Mouse (Mus musculus): Measurements from ENCODE around the gene Tshz3. TPM values are rescaled to one million over a fixed set of nuclear protein-coding genes. Genes with fewer than 3 reads are reported as not detected.

Gene Tshz3
- 7.6 and 7.9 TPM in 2 replicates for polyA plus RNA-seq (2012; rRNA removed)

GRCm38 (mm10) chr7:36697856-36698588, at the start of gene Tshz3:
Gene Tshz3, plus strand, starts transcription at chr7:36698118.

All from ovary, adult 2 months (tissue).